Mouse (Mus musculus) adrenal gland, postnatal 25 days (tissue): ENCODE data around the gene Kiss1r. TPM values are rescaled to one million over a fixed set of nuclear protein-coding genes. Genes with fewer than 3 reads are reported as not detected.

Experiments used
- DNase-seq: peaks from one replicate; pipeline ENCODE4 v3.0.0; 2021; ENCODE audit warnings: mixed read lengths
- total RNA-seq: library from RNA; stranded (reverse); gene quantifications from 2 replicates; pipeline ENCODE4 v1.2.3, GENCODE M21; 2021

The Kiss1r gene
- total RNA-seq, 1 experiment from 2014 or later: 2.3 TPM

- no peak for DNase-seq
Measured at GRCm38 (mm10) chr10:79971183-79971497, 54.4 kb downstream of the Kiss1r start.

Other genes starting within 250 kb of the Kiss1r start
- 35.0 and 36.5 TPM in 2 replicates for gene Tpgs1, start 247.6 kb upstream of the Kiss1r start, total RNA-seq
- 78.6 and 89.8 TPM in 2 replicates for gene Cdc34, start 234.8 kb upstream of the Kiss1r start, total RNA-seq
- gene Gzmm, start 228.0 kb upstream of the Kiss1r start, total RNA-seq: 1.2 and 1.6 TPM in 2 replicates
- 522 and 531 TPM in 2 replicates for gene Bsg, start 212.5 kb upstream of the Kiss1r start, total RNA-seq
- 5.4 and 7.7 TPM in 2 replicates for gene Hcn2, start 200.3 kb upstream of the Kiss1r start, total RNA-seq
- 70.4 and 74.1 TPM in 2 replicates for gene Polrmt, start 170.4 kb upstream of the Kiss1r start, total RNA-seq
- gene Fgf22, start 161.9 kb upstream of the Kiss1r start, total RNA-seq: not detected in 2 replicates
- 59.5 and 63.8 TPM in 2 replicates for gene Rnf126, start 150.0 kb upstream of the Kiss1r start, total RNA-seq
- 8.5 and 10.6 TPM in 2 replicates for gene Fstl3, start 139.7 kb upstream of the Kiss1r start, total RNA-seq
- gene Prss57, start 126.0 kb upstream of the Kiss1r start, total RNA-seq: not detected in 2 replicates
- 57.1 and 99.3 TPM in 2 replicates for gene Palm, start 123.4 kb upstream of the Kiss1r start, total RNA-seq
- gene Misp, start 96.0 kb upstream of the Kiss1r start, total RNA-seq: 0.64 and 1.00 TPM in 2 replicates
- 224 and 249 TPM in 2 replicates for gene Ptbp1, start 62.5 kb upstream of the Kiss1r start, total RNA-seq
- gene Prtn3, start 42.5 kb upstream of the Kiss1r start, total RNA-seq: not detected in 2 replicates
- gene Plppr3, start 42.3 kb upstream of the Kiss1r start, total RNA-seq: 0.49 and 1.2 TPM in 2 replicates
- gene Elane, start 30.7 kb upstream of the Kiss1r start, total RNA-seq: not detected in 2 replicates
- 420 and 469 TPM in 2 replicates for gene Cfd, start 26.1 kb upstream of the Kiss1r start, total RNA-seq
- gene Med16, start 8.0 kb upstream of the Kiss1r start, total RNA-seq: 36.0 and 49.2 TPM in 2 replicates
- gene Gm26602, start 6.1 kb upstream of the Kiss1r start, total RNA-seq: not detected in 2 replicates
- gene R3hdm4, start 4.2 kb downstream of the Kiss1r start, total RNA-seq: 85.5 and 98.9 TPM in 2 replicates
- gene Arid3a, start 10.1 kb downstream of the Kiss1r start, total RNA-seq: 5.2 and 5.8 TPM in 2 replicates
- 32.4 and 35.5 TPM in 2 replicates for gene Wdr18, start 43.2 kb downstream of the Kiss1r start, total RNA-seq
- 0.12 TPM in 1 of 2 replicates, not detected in the other for gene Grin3b, start 53.7 kb downstream of the Kiss1r start, total RNA-seq
- 159 and 161 TPM in 2 replicates for gene Tmem259, start 67.4 kb downstream of the Kiss1r start, total RNA-seq
- gene Cnn2, start 71.6 kb downstream of the Kiss1r start, total RNA-seq: 28.3 and 29.8 TPM in 2 replicates
- 24.2 and 29.1 TPM in 2 replicates for gene Abca7, start 79.5 kb downstream of the Kiss1r start, total RNA-seq
- gene Arhgap45, start 99.7 kb downstream of the Kiss1r start, total RNA-seq: 3.7 and 4.3 TPM in 2 replicates
- gene Polr2e, start 122.8 kb downstream of the Kiss1r start, total RNA-seq: 84.3 and 101 TPM in 2 replicates
- 977 and 1,201 TPM in 2 replicates for gene Gpx4, start 130.2 kb downstream of the Kiss1r start, total RNA-seq
- 66.1 and 73.2 TPM in 2 replicates for gene Sbno2, start 188.6 kb downstream of the Kiss1r start, total RNA-seq
- gene Stk11, start 198.8 kb downstream of the Kiss1r start, total RNA-seq: 154 TPM in 2 replicates
- 460 and 592 TPM in 2 replicates for gene Atp5d, start 221.7 kb downstream of the Kiss1r start, total RNA-seq
- gene Cbarp, start 223.9 kb downstream of the Kiss1r start, total RNA-seq: 45.4 and 67.9 TPM in 2 replicates
- gene Midn, start 231.3 kb downstream of the Kiss1r start, total RNA-seq: 74.1 and 97.4 TPM in 2 replicates
- 49.9 and 142 TPM in 2 replicates for gene Cirbp, start 249.0 kb downstream of the Kiss1r start, total RNA-seq